Mouse (Mus musculus) cerebellum, adult 18-20 months (tissue): ENCODE data around the gene Upf2.

ENCODE experiments used
- DNase-seq, 2 experiments: peaks; one replicate each; pipeline ENCODE4 v3.0.0; 2021

The Upf2 gene

DNA sequence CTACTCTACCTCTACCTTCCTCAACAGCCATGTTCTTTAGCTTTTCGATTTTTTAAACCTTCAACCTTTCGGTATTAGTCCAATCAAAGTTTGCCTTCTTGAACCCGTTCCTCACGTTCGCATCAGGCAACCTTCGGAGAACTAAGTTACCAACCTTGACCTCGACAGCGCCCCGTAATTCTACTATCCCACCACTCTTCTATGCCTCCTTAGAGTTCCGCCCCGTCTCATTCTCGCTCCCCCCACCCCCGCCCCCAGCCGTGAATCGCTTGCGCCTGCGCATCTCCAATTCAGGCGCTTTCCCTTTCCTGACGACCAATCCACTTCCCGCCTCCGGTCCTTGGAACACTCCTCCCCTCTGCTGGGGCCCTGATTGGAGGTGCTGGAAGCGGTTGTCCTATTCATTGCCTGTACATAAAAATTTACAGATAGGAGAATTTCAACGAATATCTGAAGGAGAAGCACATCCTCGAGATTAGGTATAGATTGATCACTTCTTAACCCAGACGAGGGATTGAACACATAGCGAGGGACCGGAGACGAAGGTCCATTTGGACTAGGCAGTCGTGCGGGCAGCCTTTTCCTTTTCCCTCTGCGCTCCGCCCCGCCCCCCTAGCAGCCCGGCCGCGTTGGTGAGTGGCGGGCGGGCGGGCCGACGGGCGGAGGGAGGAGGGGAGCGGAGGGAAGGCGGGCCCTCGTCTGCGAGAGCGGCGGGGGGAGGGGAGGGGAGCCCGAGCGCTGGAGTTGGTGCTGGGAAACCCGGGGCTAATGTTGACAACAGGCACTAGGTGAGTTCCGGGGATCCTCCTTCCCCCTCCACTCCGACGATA, at the start of gene Upf2:
TSS of gene Upf2 (plus strand) at position 704 of the 830 bp plus-strand sequence.
- peak; percentile 95 to 96 for DNase-seq

DNA sequence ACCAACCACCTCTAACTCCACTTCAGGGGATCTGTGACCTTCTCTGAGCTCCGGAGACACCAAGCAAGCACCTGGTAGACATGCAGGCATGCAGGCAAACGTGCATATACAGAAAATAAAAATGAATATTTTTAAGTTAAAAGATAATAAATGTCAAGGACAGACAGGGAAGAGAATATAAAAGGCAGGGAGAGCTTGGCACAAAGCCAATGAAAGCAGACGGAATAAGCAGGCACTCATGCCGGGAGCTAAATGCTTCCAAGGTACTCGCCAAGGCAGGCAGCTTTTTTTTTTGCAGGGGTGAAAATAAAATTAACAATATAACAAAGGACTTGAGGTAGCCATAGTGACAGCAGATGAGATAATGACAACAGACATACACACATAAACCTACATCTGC, 45.2 kb upstream of the Upf2 start:
- peak; percentile 56 to 60 for DNase-seq

DNA sequence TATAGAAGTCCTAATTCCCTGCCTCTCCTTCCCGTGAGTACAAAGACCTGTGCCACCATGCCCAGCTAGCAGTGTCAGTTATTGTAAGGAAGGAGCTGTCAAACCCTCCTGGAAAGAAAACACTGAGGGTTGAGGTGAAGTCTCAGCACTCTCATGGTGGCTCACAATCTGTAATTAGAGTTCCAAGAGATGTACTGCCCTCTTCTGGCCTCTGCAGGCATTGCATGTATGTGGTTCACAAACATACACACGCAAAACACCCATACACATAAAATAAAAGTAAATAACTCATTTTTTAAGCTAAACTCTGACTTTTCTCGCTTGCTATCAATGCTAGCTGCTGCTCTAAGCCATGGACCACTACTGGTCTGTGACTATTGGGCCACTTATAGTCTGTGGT, 44.6 kb upstream of the Upf2 start:
- DNase-seq: peak; percentile 23 to 31

DNA sequence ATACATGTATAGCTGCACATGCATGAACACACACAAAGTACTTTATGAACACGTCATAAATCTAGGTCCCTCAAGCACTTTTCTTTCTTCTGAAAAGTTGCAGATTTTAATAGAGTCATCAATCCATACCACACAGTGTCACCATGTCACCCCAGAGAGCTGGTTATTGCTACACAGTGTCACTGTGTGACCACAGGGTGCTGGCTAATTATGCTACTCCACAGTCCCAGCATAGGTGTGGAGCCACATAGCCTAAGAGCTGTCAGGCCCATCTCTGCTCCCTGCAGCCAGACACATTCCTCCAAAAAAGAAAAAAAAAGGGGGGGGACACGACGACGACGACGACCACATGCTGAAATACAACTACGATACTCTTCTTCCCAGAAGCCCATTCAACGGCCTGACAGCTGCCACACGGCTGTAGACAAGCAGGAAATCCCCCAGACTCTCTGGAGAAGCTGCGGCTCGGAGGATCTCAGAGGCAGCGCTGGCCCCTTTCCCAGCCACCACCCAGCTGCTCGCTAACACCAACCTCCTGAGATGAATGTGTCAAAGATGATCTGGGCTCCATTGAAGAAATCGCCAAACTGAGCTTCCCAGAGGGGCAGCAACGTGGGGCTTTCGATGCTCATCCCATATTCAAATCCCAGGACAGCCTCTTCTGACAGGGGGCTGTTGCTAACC, 39.8 kb upstream of the Upf2 start:
- DNase-seq: no peak

DNA sequence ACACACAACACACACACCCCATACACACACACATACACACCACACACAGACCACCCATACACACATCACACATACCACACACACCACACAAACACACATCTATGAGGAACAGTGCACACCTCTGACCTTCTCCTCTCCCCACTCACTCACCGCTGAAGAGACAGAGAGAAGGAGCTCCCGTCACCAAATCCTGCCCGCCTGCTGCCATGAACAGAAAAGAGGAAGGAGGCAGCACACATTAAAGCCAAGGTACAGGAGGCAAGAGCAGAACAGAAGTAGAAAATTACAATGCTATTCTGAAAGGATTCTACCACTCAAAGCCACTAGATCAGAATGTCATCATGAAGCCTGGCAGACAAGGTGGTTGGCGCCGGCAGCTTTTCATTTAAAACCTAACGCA, 28.4 kb upstream of the Upf2 start:
- DNase-seq: no peak

DNA sequence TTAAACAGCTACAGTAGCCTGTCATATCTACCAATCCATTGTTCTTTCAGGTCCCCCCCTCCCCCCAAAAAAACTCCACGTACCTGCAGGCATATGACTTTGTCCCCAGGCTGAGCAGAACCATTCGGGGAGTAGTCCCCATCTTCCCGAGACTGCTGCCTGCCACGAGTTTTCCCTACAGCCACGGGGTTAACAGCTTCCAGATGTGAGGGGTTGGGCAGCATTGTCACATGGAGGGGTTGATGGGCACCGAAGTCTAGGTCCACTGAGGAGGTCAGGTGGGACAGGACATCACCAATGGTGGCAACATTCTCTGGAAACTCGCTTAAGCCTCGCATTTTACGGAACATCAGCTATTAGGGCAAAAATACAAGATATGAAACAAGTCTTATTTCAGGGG, 27.5 kb upstream of the Upf2 start:
- DNase-seq: no peak

DNA sequence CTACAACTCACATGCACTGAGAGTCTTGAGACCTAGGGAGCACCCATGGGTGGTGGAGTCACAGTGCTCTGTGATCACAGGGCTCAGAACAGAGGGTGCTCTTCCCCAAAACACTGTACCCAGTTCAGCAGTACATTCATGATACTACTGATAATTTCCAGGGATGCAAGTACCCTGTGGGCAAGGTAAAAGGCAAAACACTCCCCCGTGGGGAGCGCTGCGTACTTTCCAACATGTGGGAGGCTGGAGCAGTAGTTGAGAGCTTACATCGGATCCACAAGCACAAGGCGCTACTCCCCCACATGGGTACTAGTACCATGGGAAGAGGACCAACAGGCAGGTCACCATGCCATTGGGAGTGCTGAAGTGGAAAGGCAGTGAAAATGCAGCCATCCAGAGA, 23.8 kb upstream of the Upf2 start:
- no peak for DNase-seq

DNA sequence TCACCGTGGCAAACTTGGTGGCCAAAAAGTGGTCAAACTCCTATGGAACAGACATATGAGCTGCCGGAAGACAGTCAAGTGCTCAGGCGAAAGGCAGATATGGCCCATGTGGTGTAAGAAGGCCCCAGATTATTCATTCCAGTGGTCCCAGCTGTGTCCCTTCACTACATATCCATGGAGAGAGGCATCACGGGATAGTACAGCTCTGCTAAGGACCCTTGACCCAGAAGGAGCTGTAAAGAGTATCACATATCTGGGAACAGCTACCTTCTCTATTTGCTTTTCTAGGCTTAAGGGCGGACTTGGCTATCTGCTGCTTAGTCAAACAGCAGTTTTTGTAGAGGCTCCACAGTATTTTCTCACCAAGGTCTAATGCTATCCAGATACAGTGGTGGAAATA, 21.5 kb upstream of the Upf2 start:
- DNase-seq: no peak

DNA sequence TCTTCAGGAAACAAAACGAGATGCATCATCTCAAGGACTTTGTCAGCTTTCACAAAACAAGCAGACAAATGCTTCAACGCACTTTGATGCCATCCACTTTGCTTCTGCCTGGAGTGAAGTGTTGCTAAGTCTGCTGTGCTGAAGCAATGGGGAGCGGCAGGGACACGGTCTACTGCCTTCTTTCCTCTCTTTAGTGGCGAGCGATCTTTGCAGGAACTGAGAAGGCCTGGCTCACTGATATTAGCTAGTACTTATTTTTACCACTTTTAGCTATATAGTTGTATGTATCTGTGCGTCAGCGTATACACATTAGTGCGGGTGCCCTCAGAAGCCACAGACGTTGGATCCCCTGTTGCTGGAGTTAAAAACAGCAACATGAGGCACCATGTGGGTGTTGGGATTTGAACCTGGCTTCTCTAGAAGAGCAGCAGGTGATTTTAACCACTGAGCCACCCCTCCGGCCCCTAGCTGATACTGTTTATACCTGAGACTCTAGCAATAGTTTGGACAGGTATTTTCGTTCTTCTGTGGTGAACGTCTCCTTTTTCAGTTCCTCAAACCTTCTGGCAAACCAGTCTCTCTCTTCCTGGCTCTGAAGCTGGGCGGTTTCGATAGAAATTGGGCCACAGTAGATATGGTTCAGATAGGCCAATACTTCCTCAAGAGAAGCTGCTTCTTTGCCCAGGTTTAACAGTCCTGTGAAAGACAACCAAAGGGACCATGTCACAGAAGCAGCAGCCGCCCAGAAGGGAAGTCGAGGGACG, 20.8 kb upstream of the Upf2 start:
- DNase-seq: no peak

DNA sequence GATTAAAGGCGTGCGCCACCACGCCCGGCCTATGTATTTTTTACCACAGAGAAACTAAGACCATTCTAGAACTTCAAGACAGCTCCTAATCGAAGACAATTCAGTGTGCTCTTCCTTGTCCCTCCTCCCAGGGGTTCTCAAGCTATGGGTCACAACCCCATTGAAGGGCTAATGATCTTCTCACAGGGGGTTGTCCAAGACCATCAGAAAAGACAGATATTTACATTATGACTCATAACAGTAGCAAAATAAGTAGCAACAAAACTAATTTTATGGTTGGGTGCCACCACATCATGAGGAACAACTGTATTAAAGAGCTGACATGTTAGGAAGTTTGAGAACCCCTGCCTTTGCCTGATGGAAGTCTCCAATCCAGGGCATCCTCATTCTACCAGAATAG, 19.3 kb upstream of the Upf2 start:
- no peak for DNase-seq

DNA sequence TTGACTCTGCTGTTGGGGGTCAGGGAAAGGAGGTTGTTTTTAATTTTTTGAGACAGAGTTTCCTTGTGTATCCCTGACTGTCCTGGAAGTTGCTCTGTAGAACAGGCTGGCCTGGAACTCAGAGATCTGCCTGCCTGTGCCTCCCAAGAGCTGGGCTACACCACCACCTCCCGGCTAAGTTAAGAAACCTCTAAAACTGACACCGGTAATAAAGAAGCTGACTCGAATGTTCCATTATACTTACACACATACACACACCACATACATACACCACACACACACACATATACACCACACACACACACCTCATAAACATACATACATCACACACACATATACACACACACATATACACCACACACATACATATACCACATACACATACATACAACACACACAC, 16.3 kb upstream of the Upf2 start:
- no peak for DNase-seq

DNA sequence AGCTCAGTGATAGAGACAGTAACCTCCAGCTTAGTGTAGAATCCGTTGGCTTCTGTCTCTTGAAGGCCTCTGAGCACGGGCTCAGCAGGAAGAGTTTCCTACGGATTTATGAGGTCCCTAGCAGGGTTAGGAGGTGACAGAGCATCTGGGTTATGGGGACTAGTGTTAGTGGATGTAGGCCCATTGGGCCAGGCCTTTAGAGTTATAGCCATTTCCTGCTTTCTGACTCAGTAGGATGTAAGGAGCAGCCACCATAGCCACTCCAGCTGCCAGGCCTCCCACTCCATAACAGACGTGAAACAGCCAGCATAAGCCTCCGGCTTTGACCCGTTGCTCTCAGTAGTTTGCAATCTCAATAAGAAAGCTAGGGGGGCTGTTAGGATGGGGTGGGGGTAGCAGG, 15.2 kb upstream of the Upf2 start:
- DNase-seq: no peak

DNA sequence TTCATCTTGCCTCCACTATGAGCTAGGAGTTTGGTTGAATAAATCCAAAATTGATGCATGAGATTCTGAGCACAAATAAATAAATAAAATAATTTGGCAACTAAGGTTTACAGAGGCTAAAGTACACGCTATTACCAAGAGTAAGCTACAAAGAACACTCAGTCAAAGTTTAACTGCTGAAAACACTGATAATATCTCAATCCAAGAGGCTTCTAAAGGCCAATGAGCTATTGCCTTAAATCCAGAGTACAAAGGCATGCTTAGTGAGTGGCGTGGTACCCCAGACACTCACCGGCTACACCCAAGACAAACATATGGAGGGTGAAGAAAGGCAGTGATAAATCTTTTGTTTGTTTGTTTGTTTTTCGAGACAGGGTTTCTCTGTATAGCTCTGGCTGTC, 14.7 kb upstream of the Upf2 start:
- no peak for DNase-seq

DNA sequence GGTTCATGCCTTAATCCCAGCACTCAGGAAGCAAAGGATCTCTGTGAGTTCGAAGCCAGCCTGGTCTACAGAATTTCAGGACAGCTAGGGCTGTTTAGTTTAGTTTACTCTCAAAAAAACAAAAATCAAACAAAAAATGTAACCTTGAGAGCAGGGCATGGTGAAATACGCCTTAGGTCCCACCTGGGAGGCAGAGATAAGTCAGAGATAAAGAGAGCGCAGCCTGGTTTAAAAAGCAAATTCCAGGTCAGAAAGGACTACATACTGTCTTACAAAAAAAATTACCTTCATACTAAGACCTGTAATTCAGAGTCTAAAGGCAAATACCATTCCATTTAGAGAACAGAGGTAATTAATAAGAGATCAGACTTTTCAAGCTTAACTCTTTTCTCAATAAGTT, 11.9 kb upstream of the Upf2 start:
- no peak for DNase-seq

DNA sequence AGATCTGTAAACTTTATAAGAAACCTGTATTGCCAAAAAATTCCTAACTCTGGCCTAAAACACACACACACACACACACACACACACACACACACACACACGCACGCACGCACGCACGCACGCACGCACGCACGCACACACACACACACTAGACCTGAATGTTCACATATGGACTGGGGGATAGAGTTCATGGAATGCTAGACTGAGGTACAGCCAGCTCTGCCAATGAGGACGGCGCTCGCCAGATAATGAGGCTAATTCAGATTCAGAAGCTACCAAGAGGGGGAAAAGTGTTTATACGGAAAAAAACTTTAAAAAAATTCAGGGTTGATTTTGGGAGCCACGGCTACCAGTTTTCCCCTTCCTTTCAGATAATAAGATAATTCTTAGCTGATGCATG, 11.4 kb upstream of the Upf2 start:
- no peak for DNase-seq

DNA sequence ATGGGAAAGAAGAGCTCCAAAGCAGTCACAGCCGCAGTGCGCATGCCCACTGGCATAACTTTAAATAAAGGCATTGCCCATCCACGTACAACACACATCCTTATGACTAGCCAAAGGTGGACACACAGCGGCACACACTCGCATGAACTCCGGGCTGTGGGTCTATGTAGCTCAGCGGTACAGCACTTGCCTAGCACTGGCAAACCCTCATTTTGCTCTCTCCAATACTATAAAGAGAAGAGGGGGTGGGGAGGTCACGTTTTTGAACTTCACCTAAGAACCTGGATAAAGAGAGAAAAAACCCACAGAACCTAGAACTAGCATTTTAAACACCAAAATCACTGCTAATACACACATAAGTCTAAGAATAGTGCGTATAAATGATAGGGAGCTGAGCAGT, 10.3 kb upstream of the Upf2 start:
- DNase-seq: no peak

DNA sequence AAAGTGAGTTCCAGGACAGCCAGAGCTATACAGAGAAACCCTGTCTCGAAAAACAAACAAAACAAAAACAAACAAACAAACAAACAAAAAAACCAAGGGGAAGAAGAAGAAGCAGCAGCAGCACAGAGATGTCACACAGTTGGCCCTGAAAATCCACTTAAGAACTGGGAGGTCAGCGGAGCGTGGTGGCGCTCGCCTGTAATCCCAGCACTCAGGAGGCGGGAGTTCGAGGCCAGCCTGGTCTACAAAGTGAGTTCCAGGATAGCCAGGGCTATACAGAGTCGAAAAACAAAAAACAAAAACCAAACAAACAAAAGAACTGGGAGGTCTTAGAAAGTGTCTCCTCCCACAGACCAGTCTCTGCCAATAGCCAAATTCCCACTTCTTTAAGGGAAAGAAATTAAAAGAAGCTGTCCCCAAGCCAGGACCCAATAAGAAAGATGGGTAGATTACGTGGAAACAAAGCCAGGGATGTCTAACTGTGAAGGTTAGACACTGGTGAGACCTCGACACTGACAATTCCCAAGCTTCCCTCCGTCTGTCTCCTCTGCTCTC, 9.3 kb upstream of the Upf2 start:
- DNase-seq: peak in 1 of 2 experiments; percentile 15

DNA sequence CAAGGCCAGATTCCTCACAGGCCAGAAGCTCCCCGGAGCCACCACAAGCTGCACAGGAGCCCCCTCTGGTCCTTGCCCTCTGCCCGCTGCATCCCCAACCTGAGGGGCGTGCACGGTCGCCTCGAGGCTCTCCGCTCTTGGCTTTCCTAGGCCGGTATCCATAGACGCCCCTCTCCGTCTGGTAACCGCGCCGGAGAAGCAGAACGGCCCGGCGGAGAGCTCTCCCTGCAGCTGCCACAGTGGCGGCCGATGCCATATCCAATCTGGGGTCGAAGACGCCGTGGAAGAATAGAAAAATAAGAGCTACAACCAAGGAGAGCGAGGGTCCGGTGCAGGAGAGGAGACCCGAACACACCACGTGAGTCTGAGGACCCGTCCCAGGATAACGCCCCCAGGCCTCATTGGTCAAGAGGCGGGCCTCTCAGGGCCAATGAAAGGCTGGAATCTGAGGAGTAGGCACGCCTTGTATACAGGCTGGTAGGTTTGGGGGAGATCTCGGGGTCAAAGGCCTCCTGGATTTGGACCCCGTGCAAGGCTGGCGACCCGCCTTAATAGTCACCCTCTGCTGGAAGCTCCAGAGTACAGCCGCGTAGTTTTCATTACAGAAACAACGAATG, 8.7 kb upstream of the Upf2 start, which contains the start of gene Dhtkd1:
TSS of gene Dhtkd1 (minus strand) at position 377 of the 617 bp plus-strand sequence.
- peak; percentile 65 to 75 for DNase-seq

DNA sequence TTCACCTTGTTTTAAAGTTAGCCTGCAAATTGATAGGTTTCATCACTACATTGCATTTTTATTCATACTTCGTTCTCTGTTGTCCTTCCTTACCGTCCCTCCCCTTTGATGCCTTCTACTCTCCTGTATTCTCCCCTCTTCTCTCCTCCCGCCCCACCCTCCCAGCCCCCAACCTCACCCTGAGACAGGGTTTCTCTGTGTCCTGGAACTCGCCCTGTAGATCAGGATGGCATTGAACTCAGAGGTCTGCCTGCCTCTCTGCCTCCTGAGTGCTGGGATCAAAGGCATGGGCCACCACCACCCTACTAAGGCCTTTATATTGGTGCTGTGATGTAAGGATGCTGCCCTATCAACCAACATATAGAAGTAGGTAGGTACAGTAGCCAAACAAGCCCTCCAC, 8.2 kb upstream of the Upf2 start:
- no peak for DNase-seq

DNA sequence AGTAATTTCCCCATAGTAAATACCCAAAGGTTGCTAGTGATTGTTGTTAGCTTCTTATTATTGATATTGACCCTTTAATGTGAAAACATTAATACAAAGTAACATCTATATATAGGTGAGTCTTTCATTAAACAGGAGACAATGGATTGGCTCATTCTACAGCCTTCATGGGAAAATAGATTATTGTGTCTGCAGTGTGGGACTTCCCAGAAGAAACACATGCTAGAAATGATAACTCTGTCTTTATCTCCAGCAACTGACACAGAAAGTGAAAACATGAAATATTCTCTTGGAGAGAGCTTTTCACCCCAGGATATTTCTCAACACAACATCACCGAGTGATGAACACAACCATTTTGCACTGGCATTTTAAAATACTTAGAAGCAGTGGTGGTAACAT, 5.6 kb upstream of the Upf2 start:
- DNase-seq: no peak

DNA sequence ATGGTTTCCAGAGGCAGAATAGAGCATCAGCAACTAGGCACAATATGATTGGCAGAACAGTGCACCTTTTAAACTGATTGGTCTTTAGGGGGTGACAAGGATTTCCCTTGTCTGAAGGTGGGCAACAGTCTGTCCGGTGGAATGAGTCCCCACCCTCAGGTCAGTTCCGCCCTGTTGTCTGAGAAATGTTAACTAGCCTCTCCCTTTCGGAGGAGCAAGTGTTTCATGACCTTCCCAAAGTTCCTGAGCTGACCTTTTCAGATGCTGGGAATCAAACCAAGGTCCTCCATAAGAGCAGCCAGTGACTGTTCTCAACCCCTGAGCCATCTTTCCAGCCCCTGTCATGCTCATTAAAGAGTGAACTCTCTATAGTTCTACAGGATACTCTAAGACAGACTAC, 4.4 kb upstream of the Upf2 start:
- DNase-seq: no peak

DNA sequence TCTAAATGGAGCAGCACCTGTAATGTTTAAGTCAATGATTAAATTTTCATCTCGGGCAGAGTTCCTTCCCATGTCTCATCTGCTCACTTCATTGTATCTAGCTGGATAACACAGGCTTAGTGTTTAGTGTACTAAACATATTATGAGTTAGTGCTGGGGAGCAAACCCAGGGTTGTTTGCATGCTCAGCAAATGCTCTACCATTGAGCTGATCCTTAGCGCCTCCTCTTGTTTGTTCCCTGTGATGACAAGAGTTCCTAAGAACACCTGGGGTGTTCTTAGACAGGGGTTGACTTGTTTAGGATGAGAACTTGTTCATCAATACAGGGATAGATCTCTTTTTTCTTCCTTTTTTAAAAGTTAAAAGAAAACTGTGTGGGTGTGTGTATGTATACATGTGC, 2.3 kb upstream of the Upf2 start:
- DNase-seq: no peak

DNA sequence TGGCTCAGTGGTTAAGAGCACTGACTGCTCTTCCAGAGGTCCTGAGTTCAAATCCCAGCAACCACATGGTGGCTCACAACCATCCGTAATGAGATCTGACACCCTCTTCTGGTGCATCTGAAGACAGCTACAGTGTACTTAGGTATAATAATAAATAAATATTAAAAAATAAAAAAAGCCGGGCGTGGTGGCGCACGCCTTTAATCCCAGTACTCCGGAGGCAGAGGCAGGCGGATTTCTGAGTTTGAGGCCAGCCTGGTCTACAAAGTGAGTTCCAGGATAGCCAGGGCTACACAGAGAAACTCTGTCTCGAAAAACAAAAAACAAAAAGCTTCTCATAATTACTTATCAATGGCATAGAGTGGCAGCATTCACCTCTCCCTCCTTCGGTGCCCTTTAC, 1.4 kb upstream of the Upf2 start:
- DNase-seq: peak in 1 of 2 experiments; percentile 10
